8 mouse cellular contexts compared by ENCODE assay signal in genomic region chr11:121228129-121229017, GRCm38 (mm10). TPM values are rescaled to one million over a fixed set of nuclear protein-coding genes. Genes with fewer than 3 reads are reported as not detected.
DNase-seq lines count a peak whose midpoint lies in the region; ATAC-seq and TF ChIP-seq lines count a peak whose summit lies in the region.

No protein-coding gene starts in this region.

- DNase-seq in cerebellum, adult 2 months, result no peak
- DNase-seq in cerebellum, postnatal 14 days, result no peak
- DNase-seq in forebrain, postnatal 0 days, result no peak
- peak in 1 of 3 experiments; percentile 27 for DNase-seq in liver, embryonic 14.5 days (ENCODE audit: low read depth in 3 of 3, low spot score in 3 of 3)
- DNase-seq in right cerebral cortex, adult 2 months (ENCODE audit: low spot score in 2 of 2), result no peak
- no peak for DNase-seq in cerebellum, postnatal 10 days

- H3K36me3 ChIP-seq in forebrain, postnatal 0 days (ENCODE audit: insufficient read depth), result peaks cover 33% of the 10 kb centered on the region
- peaks cover 31% of the 10 kb centered on the region for H3K36me3 ChIP-seq in liver, embryonic 14.5 days (replicated peaks; ENCODE audit: control insufficient read depth, insufficient read depth, low read depth)

- H3K27ac ChIP-seq in cerebellum, adult 2 months (ENCODE audit: insufficient read depth, low read length), result 0 out of 2 replicates have a peak overlapping the region, but pooled peaks have one; percentile 15
- peak overlapping the region; percentile 64 for H3K27ac ChIP-seq in forebrain, postnatal 0 days (ENCODE audit: low read depth, low read length)
- peak overlapping the region; percentile 41 for H3K27ac ChIP-seq in liver, embryonic 14.5 days
- H3K27ac ChIP-seq in olfactory bulb, adult 2 months (ENCODE audit: insufficient read depth, low read depth, low read length), result no peak overlapping the region

- no peaks in the 10 kb centered on the region for H3K9me3 ChIP-seq in forebrain, postnatal 0 days (ENCODE audit: low read length)
- H3K9me3 ChIP-seq in liver, embryonic 14.5 days (ENCODE audit: control insufficient read depth, low read length), result no peaks in the 10 kb centered on the region

- no peaks in the 10 kb centered on the region for H3K27me3 ChIP-seq in cerebellum, adult 2 months (ENCODE audit: control insufficient read depth, insufficient read depth, low read length)
- H3K27me3 ChIP-seq in forebrain, postnatal 0 days (ENCODE audit: insufficient read depth, low read length), result no peaks in the 10 kb centered on the region
- no peaks in the 10 kb centered on the region for H3K27me3 ChIP-seq in liver, embryonic 14.5 days (ENCODE audit: control insufficient read depth, insufficient read depth, low read length)

- ATAC-seq in CD4-positive, CD25-positive, alpha-beta regulatory T cell, adult 4 months, result peak; percentile 27
- no peak; the same call in 1 of the 2 replicates for ATAC-seq in forebrain, postnatal 0 days
- peak; percentile 4; the same call in 1 of the 2 replicates for ATAC-seq in liver, embryonic 14.5 days (ENCODE audit: insufficient read depth)

- 15% methylated on average over 21 of the region's 21 CpGs for WGBS in cerebellum, adult 2 months
- WGBS in forebrain, postnatal 0 days, result 21% methylated on average over 21 of the region's 21 CpGs
- 11% methylated on average over 21 of the region's 21 CpGs for WGBS in liver, embryonic 14.5 days (ENCODE audit: insufficient replicate concordance)
- 9% methylated on average over 21 of the region's 21 CpGs for WGBS in olfactory bulb, adult 2 months

- peak overlapping the region; percentile 96 for H3K4me3 ChIP-seq in cerebellum, adult 2 months (replicated peaks; ENCODE audit: insufficient read depth, low read depth, low read length)
- peak overlapping the region; percentile 66 for H3K4me3 ChIP-seq in forebrain, postnatal 0 days (ENCODE audit: low read depth, low read length)
- H3K4me3 ChIP-seq in liver, embryonic 14.5 days (ENCODE audit: insufficient read depth in 1 of 2, low read depth in 2 of 2, low read length in 2 of 2), result peak overlapping the region; percentile 71 to 98
- H3K4me3 ChIP-seq in olfactory bulb, adult 2 months (ENCODE audit: insufficient read depth, low read depth, low read length), result peak overlapping the region; percentile 69

- no peak for TF ChIP-seq EP300 in liver, embryonic 14.5 days (IDR thresholded peaks at IDR 0.05; ENCODE audit: low read depth)

- TF ChIP-seq CTCF in cerebellum, adult 2 months (IDR thresholded peaks at IDR 0.05; ENCODE audit: borderline replicate concordance, insufficient read depth, low read depth, low read length), result no peak
- TF ChIP-seq CTCF in forebrain, postnatal 0 days (IDR thresholded peaks at IDR 0.05; ENCODE audit: low read depth), result no peak
- TF ChIP-seq CTCF in liver, embryonic 14.5 days (IDR thresholded peaks at IDR 0.05; ENCODE audit: low read depth), result no peak
- TF ChIP-seq CTCF in olfactory bulb, adult 2 months (IDR thresholded peaks at IDR 0.05; ENCODE audit: insufficient read depth, low read depth, low read length), result no peak

- peaks cover 5% of the 10 kb centered on the region; the same call in 1 of the 2 replicates for H3K4me1 ChIP-seq in cerebellum, adult 2 months (ENCODE audit: control insufficient read depth, insufficient read depth, low read length)
- peaks cover 13% of the 10 kb centered on the region for H3K4me1 ChIP-seq in forebrain, postnatal 0 days (ENCODE audit: insufficient read depth)
- peaks cover 31 to 33% of the 10 kb centered on the region in 2 experiments for H3K4me1 ChIP-seq in liver, embryonic 14.5 days (replicated peaks; ENCODE audit: control insufficient read depth in 2 of 2, insufficient read depth in 2 of 2, low read length in 1 of 2)
- peaks cover 10% of the 10 kb centered on the region for H3K4me1 ChIP-seq in olfactory bulb, adult 2 months (ENCODE audit: control insufficient read depth, insufficient read depth, low read length)

- H3K9ac ChIP-seq in forebrain, postnatal 0 days, result peak overlapping the region; percentile 66
- H3K9ac ChIP-seq in liver, embryonic 14.5 days (replicated peaks), result peak overlapping the region; percentile 69

- no peak for TF ChIP-seq POLR2A in cerebellum, adult 2 months (IDR thresholded peaks at IDR 0.05; ENCODE audit: borderline replicate concordance, insufficient read depth, low read length)
- TF ChIP-seq POLR2A in olfactory bulb, adult 2 months (IDR thresholded peaks at IDR 0.05; ENCODE audit: insufficient read depth, low read depth, low read length), result no peak

- peak overlapping the region; percentile 83 for H3K4me2 ChIP-seq in forebrain, postnatal 0 days (ENCODE audit: low read depth)
- H3K4me2 ChIP-seq in liver, embryonic 14.5 days (ENCODE audit: low read depth), result peak overlapping the region; percentile 81

RNA-seq across cellular contexts. Expression of gene Cybc1, which starts 0.7 kb away (rescaled TPM):
- 36.2 and 37.4 TPM in 2 replicates for polyA plus RNA-seq in cerebellum, adult 2 months (2012; rRNA removed)
- polyA plus RNA-seq in CD4-positive, CD25-positive, alpha-beta regulatory T cell, adult 4 months (2017; shearing (Covaris generic)), result 100 to 1,000 TPM; 103 to 150 TPM
- total RNA-seq in forebrain, postnatal 0 days (2014; rRNA removed), result 28.0 and 29.1 TPM in 2 replicates
- polyA plus RNA-seq in forebrain, postnatal 0 days (2015; fragmentation: Nextera tagmentation; extraction: Ambion mirVana), result 19.7 TPM in 2 replicates
- polyA plus RNA-seq in liver, embryonic 14.5 days (2012; rRNA removed), result 14.8 and 16.1 TPM in 2 replicates
- polyA plus RNA-seq in liver, embryonic 14.5 days (2014; fragmentation: Nextera tagmentation; extraction: Ambion mirVana), result 19.7 and 20.3 TPM in 2 replicates
- not detected in 2 replicates for polyA plus RNA-seq in olfactory bulb, adult 2 months (2012; ENCODE audit: insufficient read depth, insufficient read length, low replicate concordance, missing spikeins)

RNA-seq across cellular contexts. Expression of gene Narf, which starts 8.7 kb away (rescaled TPM):
- 60.4 and 68.9 TPM in 2 replicates for polyA plus RNA-seq in cerebellum, adult 2 months (2012; rRNA removed)
- 10 to 100 TPM; 30.1 to 41.9 TPM for polyA plus RNA-seq in CD4-positive, CD25-positive, alpha-beta regulatory T cell, adult 4 months (2017; shearing (Covaris generic))
- total RNA-seq in forebrain, postnatal 0 days (2014; rRNA removed), result 73.1 and 135 TPM in 2 replicates
- polyA plus RNA-seq in forebrain, postnatal 0 days (2015; fragmentation: Nextera tagmentation; extraction: Ambion mirVana), result 39.0 and 42.9 TPM in 2 replicates
- polyA plus RNA-seq in liver, embryonic 14.5 days (2012; rRNA removed), result 27.9 and 46.6 TPM in 2 replicates
- polyA plus RNA-seq in liver, embryonic 14.5 days (2014; fragmentation: Nextera tagmentation; extraction: Ambion mirVana), result 108 and 110 TPM in 2 replicates
- not detected in 2 replicates for polyA plus RNA-seq in olfactory bulb, adult 2 months (2012; ENCODE audit: insufficient read depth, insufficient read length, low replicate concordance, missing spikeins)

RNA-seq across cellular contexts. Expression of gene Ogfod3, which starts 23.9 kb away (rescaled TPM):
- 11.4 and 12.0 TPM in 2 replicates for polyA plus RNA-seq in cerebellum, adult 2 months (2012; rRNA removed)
- polyA plus RNA-seq in CD4-positive, CD25-positive, alpha-beta regulatory T cell, adult 4 months (2017; shearing (Covaris generic)), result 1 to 10 TPM; 7.8 to 8.8 TPM
- total RNA-seq in forebrain, postnatal 0 days (2014; rRNA removed), result 7.1 and 9.0 TPM in 2 replicates
- polyA plus RNA-seq in forebrain, postnatal 0 days (2015; fragmentation: Nextera tagmentation; extraction: Ambion mirVana), result 16.8 and 21.4 TPM in 2 replicates
- 4.0 and 5.6 TPM in 2 replicates for polyA plus RNA-seq in liver, embryonic 14.5 days (2012; rRNA removed)
- 13.3 and 15.3 TPM in 2 replicates for polyA plus RNA-seq in liver, embryonic 14.5 days (2014; fragmentation: Nextera tagmentation; extraction: Ambion mirVana)
- polyA plus RNA-seq in olfactory bulb, adult 2 months (2012; ENCODE audit: insufficient read depth, insufficient read length, low replicate concordance, missing spikeins), result not detected in 2 replicates

RNA-seq across cellular contexts. Expression of gene Hexdc, which starts 24.1 kb away (rescaled TPM):
- 54.1 and 61.0 TPM in 2 replicates for polyA plus RNA-seq in cerebellum, adult 2 months (2012; rRNA removed)
- polyA plus RNA-seq in CD4-positive, CD25-positive, alpha-beta regulatory T cell, adult 4 months (2017; shearing (Covaris generic)), result 1 to 10 TPM; 2.3 to 3.1 TPM
- total RNA-seq in forebrain, postnatal 0 days (2014; rRNA removed), result 64.9 and 77.0 TPM in 2 replicates
- polyA plus RNA-seq in forebrain, postnatal 0 days (2015; fragmentation: Nextera tagmentation; extraction: Ambion mirVana), result 19.8 and 24.1 TPM in 2 replicates
- polyA plus RNA-seq in liver, embryonic 14.5 days (2012; rRNA removed), result 7.4 and 8.1 TPM in 2 replicates
- 2.3 and 2.7 TPM in 2 replicates for polyA plus RNA-seq in liver, embryonic 14.5 days (2014; fragmentation: Nextera tagmentation; extraction: Ambion mirVana)
- not detected in 2 replicates for polyA plus RNA-seq in olfactory bulb, adult 2 months (2012; ENCODE audit: insufficient read depth, insufficient read length, low replicate concordance, missing spikeins)

RNA-seq across cellular contexts. Expression of gene Foxk2, which starts 31.4 kb away (rescaled TPM):
- polyA plus RNA-seq in cerebellum, adult 2 months (2012; rRNA removed), result 44.7 and 47.1 TPM in 2 replicates
- 1 to 10 TPM; 4.1 to 6.1 TPM for polyA plus RNA-seq in CD4-positive, CD25-positive, alpha-beta regulatory T cell, adult 4 months (2017; shearing (Covaris generic))
- 62.9 and 73.1 TPM in 2 replicates for total RNA-seq in forebrain, postnatal 0 days (2014; rRNA removed)
- polyA plus RNA-seq in forebrain, postnatal 0 days (2015; fragmentation: Nextera tagmentation; extraction: Ambion mirVana), result 14.2 and 16.5 TPM in 2 replicates
- polyA plus RNA-seq in liver, embryonic 14.5 days (2012; rRNA removed), result 9.9 and 10.0 TPM in 2 replicates
- 3.1 and 4.2 TPM in 2 replicates for polyA plus RNA-seq in liver, embryonic 14.5 days (2014; fragmentation: Nextera tagmentation; extraction: Ambion mirVana)
- not detected in 2 replicates for polyA plus RNA-seq in olfactory bulb, adult 2 months (2012; ENCODE audit: insufficient read depth, insufficient read length, low replicate concordance, missing spikeins)

Comparison
In these comparisons a context has a peak if more than half of its experiments do, and no peak if none do; other contexts are left out.
1. RNA of gene Cybc1, which starts 0.7 kb away (polyA plus RNA-seq): 103 to 150 TPM in CD4-positive, CD25-positive, alpha-beta regulatory T cell, adult 4 months, 36.2 to 37.4 TPM in cerebellum, adult 2 months, 14.8 to 20.3 TPM in liver, embryonic 14.5 days and 19.7 TPM in forebrain, postnatal 0 days; not detected in olfactory bulb, adult 2 months; every median in the first group is over 10 times any median in the second.
2. RNA of gene Narf, which starts 8.7 kb away (polyA plus RNA-seq): 27.9 to 110 TPM in liver, embryonic 14.5 days, 60.4 to 68.9 TPM in cerebellum, adult 2 months, 39.0 to 42.9 TPM in forebrain, postnatal 0 days and 30.1 to 41.9 TPM in CD4-positive, CD25-positive, alpha-beta regulatory T cell, adult 4 months; not detected in olfactory bulb, adult 2 months; every median in the first group is over 10 times any median in the second.
3. Peak in every context shown above with its lines, with median percentiles within 50 percentile points of each other: H3K4me3 ChIP-seq.